Mouse (Mus musculus) left cerebral cortex, postnatal 25 days (tissue): ENCODE measurements around the gene Cfc1. TPM values are rescaled to one million over a fixed set of nuclear protein-coding genes. Genes with fewer than 3 reads are reported as not detected.
"Not testable (repeated sequence)": the region's sequence is repeated elsewhere in the genome, so short reads cannot be mapped to it uniquely, and the experiment has no call there.

ENCODE experiments used
- DNase-seq, 2 experiments: peaks; one replicate each; pipeline ENCODE4 v3.0.0; 2022; ENCODE audit warnings: low spot score in 2 of 2, mixed read lengths in 1 of 2
- intact Hi-C: fragments of 180-260 bp; cut with DNase I; formaldehyde crosslinking; loops from one replicate; pipeline ENCODE4 v1.15.1; 2025
- total RNA-seq, 2 experiments: library from RNA; stranded (reverse); gene quantifications; 2 replicates each; pipeline ENCODE4 v1.2.3; 2021

Gene Cfc1
- not detected for total RNA-seq

GRCm38 (mm10) chr1:34535043-34535698 lies at the start of gene Cfc1:
Gene Cfc1, plus strand, starts transcription at chr1:34535648.
- intact Hi-C loops: not testable (repeated sequence)

GRCm38 (mm10) chr1:34487383-34487782 lies 48.1 kb upstream of the Cfc1 start:
- no peak for DNase-seq
- intact Hi-C loops: loop anchor here (5.0 kb wide), 1 partner anchor 115 kb away; no protein-coding TSS in a partner anchor

More at GRCm38 (mm10) chr1:34535043-34535698, at the start of gene Cfc1:
- not testable (repeated sequence) for DNase-seq

- intact Hi-C loops: loop anchor here (5.0 kb wide), 1 partner anchor 112 kb away; no protein-coding TSS in a partner anchor
- DNase-seq: no peak
Observed at GRCm38 (mm10) chr1:34489852-34490541, 45.5 kb upstream of the Cfc1 start.

GRCm38 (mm10) chr1:34491480-34491879 lies 44.0 kb upstream of the Cfc1 start:
- intact Hi-C loops: no loop called here
- DNase-seq: no peak

- no peak for DNase-seq
- intact Hi-C loops: no loop called here
Observed at GRCm38 (mm10) chr1:34502991-34503390, 32.5 kb upstream of the Cfc1 start.

GRCm38 (mm10) chr1:34505307-34505706 lies 30.1 kb upstream of the Cfc1 start:
- no peak for DNase-seq
- intact Hi-C loops: no loop called here

- intact Hi-C loops: no loop called here
- no peak for DNase-seq
Observed at GRCm38 (mm10) chr1:34505970-34506551, 29.4 kb upstream of the Cfc1 start.

- intact Hi-C loops: no loop called here
- no peak for DNase-seq
Observed at GRCm38 (mm10) chr1:34507986-34508385, 27.5 kb upstream of the Cfc1 start.

GRCm38 (mm10) chr1:34510575-34510981 lies 24.9 kb upstream of the Cfc1 start:
- intact Hi-C loops: loop anchor here (5.0 kb wide), 1 partner anchor 87 kb away; no protein-coding TSS in a partner anchor

GRCm38 (mm10) chr1:34511027-34511426 lies 24.4 kb upstream of the Cfc1 start:
- intact Hi-C loops: loop anchor here (5.0 kb wide), 1 partner anchor 86 kb away; no protein-coding TSS in a partner anchor

More at GRCm38 (mm10) chr1:34510575-34510981, 24.9 kb upstream of the Cfc1 start:
- no peak for DNase-seq

GRCm38 (mm10) chr1:34513068-34513467 lies 22.4 kb upstream of the Cfc1 start:
- DNase-seq: no peak
- intact Hi-C loops: loop anchor here (5.0 kb wide), 1 partner anchor 84 kb away; no protein-coding TSS in a partner anchor

More at GRCm38 (mm10) chr1:34511027-34511426, 24.4 kb upstream of the Cfc1 start:
- peak; percentile 21 to 28 for DNase-seq

- intact Hi-C loops: no loop called here
- DNase-seq: no peak
Observed at GRCm38 (mm10) chr1:34516595-34516994, 18.9 kb upstream of the Cfc1 start.

GRCm38 (mm10) chr1:34517297-34517696 lies 18.2 kb upstream of the Cfc1 start:
- intact Hi-C loops, DNase-seq: not testable (repeated sequence)

GRCm38 (mm10) chr1:34517797-34518196 lies 17.7 kb upstream of the Cfc1 start:
- DNase-seq, intact Hi-C loops: not testable (repeated sequence)

GRCm38 (mm10) chr1:34518259-34518658 lies 17.2 kb upstream of the Cfc1 start:
- DNase-seq: no peak
- intact Hi-C loops: no loop called here

GRCm38 (mm10) chr1:34522205-34522849 lies 13.1 kb upstream of the Cfc1 start:
- DNase-seq: no peak
- intact Hi-C loops: no loop called here

- intact Hi-C loops: no loop called here
- no peak for DNase-seq
Observed at GRCm38 (mm10) chr1:34522850-34523244, 12.6 kb upstream of the Cfc1 start.

GRCm38 (mm10) chr1:34523647-34524046 lies 11.8 kb upstream of the Cfc1 start:
- DNase-seq: no peak
- intact Hi-C loops: no loop called here

GRCm38 (mm10) chr1:34534574-34534973 lies 874 bp upstream of the Cfc1 start:
- DNase-seq, intact Hi-C loops: not testable (repeated sequence)

GRCm38 (mm10) chr1:34536291-34536766 lies 881 bp downstream of the Cfc1 start:
- DNase-seq: no peak
- intact Hi-C loops: no loop called here
